Mouse (Mus musculus) lung, adult 2 months (tissue): Measurements from ENCODE around the gene Mapk8ip2. TPM values are rescaled to one million over a fixed set of nuclear protein-coding genes. Genes with fewer than 3 reads are reported as not detected.

Experiments used
- DNase-seq: peaks from one replicate; pipeline ENCODE4 v3.0.0; 2022
- H3K4me1 ChIP-seq: fragments of 200-500 bp; 2 replicates; pipeline ENCODE4 v1.6.1; 2011; ENCODE audit warnings: low read length; ENCODE audit not compliant: control insufficient read depth, insufficient read depth
- H3K4me3 ChIP-seq: fragments of 200-500 bp; replicated peaks from 2 replicates; pipeline ENCODE3; 2011; ENCODE audit warnings: low read depth, mild to moderate bottlenecking, control low read depth, low read length; ENCODE audit errors: extremely low read depth
- CTCF ChIP-seq: fragments of 200-500 bp; IDR thresholded peaks from 2 replicates; pipeline ENCODE4 v1.5.1; 2011; ENCODE audit warnings: mild to moderate bottlenecking, low read length, control low read depth; ENCODE audit not compliant: insufficient read depth
- POLR2A ChIP-seq: fragments of 200-500 bp; IDR thresholded peaks from 2 replicates; pipeline ENCODE4 v1.6.1; 2011; ENCODE audit warnings: low read depth, mild to moderate bottlenecking, control low read depth, low read length, borderline replicate concordance; ENCODE audit errors: extremely low read depth
- WGBS: fragments of 180-500 bp; shearing (Covaris S2); methylation state at CpG from one replicate; pipeline ENCODE4 v1.1.7; 2018; 5-methylcytosine and 5-hydroxymethylcytosine counted together
- polyA plus RNA-seq: library from polyadenylated mRNA; depleted of rRNA; stranded (reverse); fragments of >200 nt; gene quantifications from 2 replicates; pipeline ENCODE4 v1.2.3, GENCODE M21; 2012

Mapk8ip2 gene
- polyA plus RNA-seq, 1 experiment = 0.11 TPM

- TF ChIP-seq CTCF (no peak), POLR2A (no peak)
- peak; percentile 42 for DNase-seq
- 5% methylated on average over 24 of the region's 24 CpGs for WGBS
- no peak overlapping the region for H3K4me3 ChIP-seq
- H3K4me1 ChIP-seq = no peaks in the 10 kb centered on the region
Measured at GRCm38 (mm10) chr15:89452906-89453864, 528 bp upstream of the Mapk8ip2 start.

- 27% methylated on average over 4 of the region's 6 CpGs for WGBS
- no peak overlapping the region for H3K4me3 ChIP-seq
- H3K4me1 ChIP-seq = no peaks in the 10 kb centered on the region
- TF ChIP-seq POLR2A = no peak
- no peak for TF ChIP-seq CTCF
- no peak for DNase-seq
Measured at GRCm38 (mm10) chr15:89454857-89455256, 1.1 kb downstream of the Mapk8ip2 start.

- no peak for TF ChIP-seq POLR2A
- TF ChIP-seq CTCF = no peak
- WGBS = 58% methylated on average over 6 of the region's 6 CpGs
- Histone ChIP-seq H3K4me3 (no peak overlapping the region), H3K4me1 (no peaks in the 10 kb centered on the region)
- DNase-seq = no peak
Measured at GRCm38 (mm10) chr15:89455642-89456041, 1.9 kb downstream of the Mapk8ip2 start.

GRCm38 (mm10) chr15:89458942-89459341 lies 5.2 kb downstream of the Mapk8ip2 start:
- TF ChIP-seq POLR2A (no peak), CTCF (no peak)
- no peaks in the 10 kb centered on the region for H3K4me1 ChIP-seq
- no peak for DNase-seq
- H3K4me3 ChIP-seq = no peak overlapping the region
- 76% methylated on average over 15 of the region's 15 CpGs for WGBS

GRCm38 (mm10) chr15:89459821-89460220 lies 6.1 kb downstream of the Mapk8ip2 start:
- TF ChIP-seq CTCF (no peak), POLR2A (no peak)
- 71% methylated on average over 7 of the region's 7 CpGs for WGBS

GRCm38 (mm10) chr15:89460298-89460697 lies 6.6 kb downstream of the Mapk8ip2 start:
- no peak overlapping the region for H3K4me3 ChIP-seq
- H3K4me1 ChIP-seq = no peaks in the 10 kb centered on the region
- 57% methylated on average over 10 of the region's 10 CpGs for WGBS
- TF ChIP-seq CTCF (no peak), POLR2A (no peak)
- DNase-seq = no peak

More at GRCm38 (mm10) chr15:89459821-89460220, 6.1 kb downstream of the Mapk8ip2 start:
- H3K4me1 ChIP-seq = no peaks in the 10 kb centered on the region
- DNase-seq = no peak
- no peak overlapping the region for H3K4me3 ChIP-seq

- Histone ChIP-seq H3K4me1 (no peaks in the 10 kb centered on the region), H3K4me3 (no peak overlapping the region)
- no peak for DNase-seq
- WGBS = 68% methylated on average over 15 of the region's 15 CpGs
- no peak for TF ChIP-seq POLR2A
- no peak for TF ChIP-seq CTCF
Measured at GRCm38 (mm10) chr15:89461321-89461720, 7.6 kb downstream of the Mapk8ip2 start.

GRCm38 (mm10) chr15:89462176-89462575 lies 8.5 kb downstream of the Mapk8ip2 start:
- no peaks in the 10 kb centered on the region for H3K4me1 ChIP-seq
- WGBS = 73% methylated on average over 7 of the region's 7 CpGs
- no peak overlapping the region for H3K4me3 ChIP-seq
- no peak for DNase-seq
- TF ChIP-seq POLR2A = no peak
- TF ChIP-seq CTCF = no peak

- 40% methylated on average over 5 of the region's 5 CpGs for WGBS
- no peaks in the 10 kb centered on the region for H3K4me1 ChIP-seq
- no peak for DNase-seq
Measured at GRCm38 (mm10) chr15:89463334-89464235, 9.9 kb downstream of the Mapk8ip2 start.

More at GRCm38 (mm10) chr15:89463334-89464235, 9.9 kb downstream of the Mapk8ip2 start:
- TF ChIP-seq CTCF (peak; percentile 41; the same call in 1 of the 2 replicates), POLR2A (no peak)
- no peak overlapping the region for H3K4me3 ChIP-seq
